Mouse (Mus musculus) heart, embryonic 15.5 days (tissue): ENCODE results near the gene Gm498. TPM values are rescaled to one million over a fixed set of nuclear protein-coding genes. Genes with fewer than 3 reads are reported as not detected.

Source experiments
- microRNA-seq: library from miRNA; unstranded; fragments of <30 nt; microRNA quantifications from one replicate; pipeline ENCODE4, GENCODE M21; 2016
- polyA plus RNA-seq: library from polyadenylated mRNA; unstranded; fragments of >200 nt; fragmentation: Nextera tagmentation; extraction: Ambion mirVana; gene quantifications from 2 replicates; pipeline ENCODE4 v1.2.1, GENCODE M21; 2015

Gene Gm498
- polyA plus RNA-seq, 1 experiment from 2014 or later = not detected

Small RNA genes within 50 kb of the gene (microRNA-seq; reads per million reads assigned to microRNA genes)
- not detected for gene Mir6404

Other genes with a start within 250 kb of the Gm498 start
- gene Tnfrsf26, start 238.1 kb upstream of the Gm498 start, polyA plus RNA-seq = 0.64 and 0.86 TPM in 2 replicates
- gene Tnfrsf22, start 217.2 kb upstream of the Gm498 start, polyA plus RNA-seq = 2.7 and 2.8 TPM in 2 replicates
- gene Tnfrsf23, start 181.0 kb upstream of the Gm498 start, polyA plus RNA-seq = 1.9 and 3.0 TPM in 2 replicates
- 31.2 and 39.7 TPM in 2 replicates for gene Osbpl5, start 109.9 kb upstream of the Gm498 start, polyA plus RNA-seq
- not detected in 2 replicates for gene Mrgprg, start 99.8 kb upstream of the Gm498 start, polyA plus RNA-seq
- gene Mrgpre, start 82.3 kb upstream of the Gm498 start, polyA plus RNA-seq = 1.4 and 2.8 TPM in 2 replicates
- 8.3 and 9.4 TPM in 2 replicates for gene Nadsyn1, start 44.0 kb upstream of the Gm498 start, polyA plus RNA-seq
- gene Dhcr7, start 43.7 kb upstream of the Gm498 start, polyA plus RNA-seq = 14.1 and 25.2 TPM in 2 replicates
- gene Shank2, start 135.1 kb downstream of the Gm498 start, polyA plus RNA-seq = 0.50 and 0.81 TPM in 2 replicates